Mouse (Mus musculus) C2C12 (cell line): ENCODE measurements around the gene Zfand3.

Source experiments
- CTCF ChIP-seq: IDR thresholded peaks from one replicate; pipeline ENCODE4 v1.5.1; 2011; ENCODE audit not compliant: control insufficient read depth, insufficient read depth, insufficient read length
- MAX ChIP-seq: IDR thresholded peaks from one replicate; pipeline ENCODE4 v1.6.1; 2011; ENCODE audit warnings: mild to moderate bottlenecking, control low read depth

DNA sequence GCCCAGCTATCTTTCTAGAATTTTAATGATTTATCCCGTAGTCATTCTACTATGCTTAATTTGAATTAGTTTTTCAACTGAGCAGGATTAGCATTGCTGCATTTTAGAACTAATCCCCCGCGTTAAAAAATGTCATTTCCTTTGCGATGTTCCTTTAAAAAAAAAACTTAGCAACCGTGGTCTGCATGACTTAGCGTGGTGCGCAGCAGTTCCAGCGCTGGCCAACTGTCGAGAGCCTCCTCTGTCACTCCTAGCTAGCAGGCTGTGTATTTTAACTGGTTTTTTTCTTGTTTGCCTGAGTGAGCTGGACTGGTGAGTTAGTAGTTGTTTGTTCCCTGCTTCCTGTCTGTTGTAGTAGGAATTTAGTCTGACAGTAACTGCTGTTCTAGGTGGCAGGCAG lies 48.9 kb downstream of the Zfand3 start:
- TF ChIP-seq CTCF: no peak
- no peak for TF ChIP-seq MAX
